Mouse (Mus musculus) adrenal gland, postnatal 0 days (tissue): ENCODE measurements around the gene Sp8. TPM values are rescaled to one million over a fixed set of nuclear protein-coding genes. Genes with fewer than 3 reads are reported as not detected.

Source experiments
- polyA plus RNA-seq: library from polyadenylated mRNA; unstranded; fragments of >200 nt; fragmentation: Nextera tagmentation; extraction: Ambion mirVana; gene quantifications from 2 replicates; pipeline ENCODE4 v1.2.1, GENCODE M21; 2015

The Sp8 gene
- polyA plus RNA-seq, result not detected in 2 replicates

GRCm38 (mm10) chr12:118846221-118846620 lies at the start of gene Sp8:
TSS of gene Sp8 (plus strand) at chr12:118846329.

Other genes starting within 250 kb of the Sp8 start
- 0.51 TPM in 1 of 2 replicates, not detected in the other for gene Abcb5, start 120.1 kb downstream of the Sp8 start, polyA plus RNA-seq